Mouse (Mus musculus) heart, adult 18-20 months (tissue): Measurements from ENCODE around the gene Acvr1b. TPM values are rescaled to one million over a fixed set of nuclear protein-coding genes. Genes with fewer than 3 reads are reported as not detected.

Experiments used
- DNase-seq, 2 experiments: peaks; one replicate each; pipeline ENCODE4 v3.0.0; 2021 to 2022; ENCODE audit warnings: mixed read lengths in 1 of 2
- total RNA-seq, 2 experiments: library from RNA; stranded (reverse); gene quantifications; 2 replicates each; pipeline ENCODE4 v1.2.3; 2021

The Acvr1b gene
- total RNA-seq, 2 experiments from 2014 or later, result 9.8 to 10.3 TPM

- peak in 1 of 2 experiments; percentile 45 for DNase-seq
Measured at GRCm38 (mm10) chr15:101146100-101146965, 27.5 kb upstream of the Acvr1b start.

- no peak for DNase-seq
Measured at GRCm38 (mm10) chr15:101147115-101147909, 26.6 kb upstream of the Acvr1b start.

GRCm38 (mm10) chr15:101147910-101148273 is 26.0 kb upstream of the Acvr1b start:
- peak; percentile 63 to 73 for DNase-seq

- no peak for DNase-seq
Measured at GRCm38 (mm10) chr15:101148604-101149003, 25.3 kb upstream of the Acvr1b start.

GRCm38 (mm10) chr15:101151409-101152261 is 22.2 kb upstream of the Acvr1b start:
- DNase-seq, result no peak

GRCm38 (mm10) chr15:101154700-101155616 is 18.9 kb upstream of the Acvr1b start:
- DNase-seq, result no peak

- no peak for DNase-seq
Measured at GRCm38 (mm10) chr15:101160128-101160527, 13.7 kb upstream of the Acvr1b start.

- no peak for DNase-seq
Measured at GRCm38 (mm10) chr15:101160591-101160990, 13.3 kb upstream of the Acvr1b start.

- no peak for DNase-seq
Measured at GRCm38 (mm10) chr15:101161534-101161933, 12.3 kb upstream of the Acvr1b start.

- DNase-seq, result no peak
Measured at GRCm38 (mm10) chr15:101163056-101163458, 10.8 kb upstream of the Acvr1b start.

GRCm38 (mm10) chr15:101163854-101164253 is 10.0 kb upstream of the Acvr1b start:
- DNase-seq, result no peak

- DNase-seq, result no peak
Measured at GRCm38 (mm10) chr15:101164291-101164690, 9.6 kb upstream of the Acvr1b start.

- no peak for DNase-seq
Measured at GRCm38 (mm10) chr15:101165658-101166437, 8.0 kb upstream of the Acvr1b start.

- DNase-seq, result no peak
Measured at GRCm38 (mm10) chr15:101167553-101167952, 6.3 kb upstream of the Acvr1b start.

- no peak for DNase-seq
Measured at GRCm38 (mm10) chr15:101169910-101170309, 4.0 kb upstream of the Acvr1b start.

GRCm38 (mm10) chr15:101170413-101170980 is 3.4 kb upstream of the Acvr1b start:
- DNase-seq, result no peak

- no peak for DNase-seq
Measured at GRCm38 (mm10) chr15:101171272-101171671, 2.6 kb upstream of the Acvr1b start.

- no peak for DNase-seq
Measured at GRCm38 (mm10) chr15:101172016-101172415, 1.9 kb upstream of the Acvr1b start.

- peak in 1 of 2 experiments; percentile 45 for DNase-seq
Measured at GRCm38 (mm10) chr15:101174294-101175130, 645 bp downstream of the Acvr1b start.
